Mouse (Mus musculus) liver, embryonic 12.5 days (tissue): ENCODE measurements at regions not wholly inside any gene's neighbourhood (a gene's known extent, or its start where the extent isn't known, plus 50 kb on each side); places are given as distances from the start of the nearest gene placed in this dataset.
A peak's percentile ranks its signal among the peaks of the same experiment; 100 is the strongest.
"Not testable (repeated sequence)": the region's sequence is repeated elsewhere in the genome, so short reads cannot be mapped to it uniquely, and the experiment has no call there.

Source experiments
- ATAC-seq: fragments of 200-750 bp; cut with Nextera tagmentation; 2 replicates; pipeline ENCODE4 v1.8.0; 2017; ENCODE audit warnings: moderate number of reproducible peaks, mild to moderate bottlenecking, moderate library complexity
- H3K27ac ChIP-seq: fragments of 300-500 bp; sonication (generic); 2 replicates; pipeline ENCODE4 v1.5.1; 2016; ENCODE audit warnings: mild to moderate bottlenecking
- H3K27me3 ChIP-seq: fragments of 300-500 bp; sonication (generic); replicated peaks from 2 replicates; pipeline ENCODE4 v1.6.1; 2016; ENCODE audit warnings: mild to moderate bottlenecking, moderate library complexity
- H3K36me3 ChIP-seq: fragments of 300-500 bp; sonication (generic); 2 replicates; pipeline ENCODE4 v1.6.1; 2016; ENCODE audit warnings: mild to moderate bottlenecking, moderate library complexity
- H3K4me1 ChIP-seq: fragments of 300-500 bp; sonication (generic); 2 replicates; pipeline ENCODE4 v1.6.1; 2016
- H3K4me2 ChIP-seq: fragments of 300-500 bp; sonication (generic); 2 replicates; pipeline ENCODE4 v1.6.1; 2016; ENCODE audit warnings: mild to moderate bottlenecking, moderate library complexity
- H3K4me3 ChIP-seq: fragments of 300-500 bp; sonication (generic); 2 replicates; pipeline ENCODE4 v1.5.1; 2016; ENCODE audit warnings: mild to moderate bottlenecking, moderate library complexity
- H3K9ac ChIP-seq: fragments of 300-500 bp; sonication (generic); 2 replicates; pipeline ENCODE4 v1.6.1; 2016; ENCODE audit warnings: mild to moderate bottlenecking, moderate library complexity
- H3K9me3 ChIP-seq: fragments of 300-500 bp; sonication (generic); replicated peaks from 2 replicates; pipeline ENCODE4 v1.6.1; 2016; ENCODE audit warnings: mild to moderate bottlenecking, moderate library complexity
- WGBS: fragments of 180-500 bp; shearing (Covaris S2); methylation state at CpG from one replicate; pipeline ENCODE4 v1.1.7; 2016; ENCODE audit not compliant: insufficient replicate concordance; 5-methylcytosine and 5-hydroxymethylcytosine counted together

DNA sequence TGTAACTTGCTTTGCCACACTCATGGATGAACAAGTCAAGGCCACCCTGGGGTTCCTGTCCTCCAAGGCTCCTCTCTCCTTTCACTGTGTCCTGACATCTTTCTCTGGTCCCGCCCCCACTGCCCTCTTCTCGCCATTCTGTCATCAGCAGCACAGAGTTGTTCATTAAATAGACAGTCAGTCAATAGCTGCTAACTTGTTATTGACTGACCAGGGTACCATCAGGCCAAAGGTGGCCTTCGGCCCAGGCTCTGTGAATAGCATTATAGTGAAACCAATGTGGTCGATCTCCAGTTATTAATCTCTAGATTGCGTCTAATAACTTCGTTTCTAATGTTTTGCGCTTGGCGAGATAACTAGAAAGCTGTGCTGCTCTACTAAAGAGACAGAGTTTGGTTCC, 122.1 kb upstream of the Mrps10 start:
- H3K4me2 ChIP-seq: no peak overlapping the region
- H3K27ac ChIP-seq: no peak overlapping the region
- H3K4me3 ChIP-seq: no peak overlapping the region
- no peaks in the 10 kb centered on the region; the same call in 1 of the 2 replicates for H3K36me3 ChIP-seq
- ATAC-seq: no peak
- H3K27me3 ChIP-seq: no peaks in the 10 kb centered on the region
- WGBS: 73% methylated on average over 8 of the region's 8 CpGs
- no peaks in the 10 kb centered on the region for H3K9me3 ChIP-seq
- no peak overlapping the region for H3K9ac ChIP-seq
- H3K4me1 ChIP-seq: no peaks in the 10 kb centered on the region

DNA sequence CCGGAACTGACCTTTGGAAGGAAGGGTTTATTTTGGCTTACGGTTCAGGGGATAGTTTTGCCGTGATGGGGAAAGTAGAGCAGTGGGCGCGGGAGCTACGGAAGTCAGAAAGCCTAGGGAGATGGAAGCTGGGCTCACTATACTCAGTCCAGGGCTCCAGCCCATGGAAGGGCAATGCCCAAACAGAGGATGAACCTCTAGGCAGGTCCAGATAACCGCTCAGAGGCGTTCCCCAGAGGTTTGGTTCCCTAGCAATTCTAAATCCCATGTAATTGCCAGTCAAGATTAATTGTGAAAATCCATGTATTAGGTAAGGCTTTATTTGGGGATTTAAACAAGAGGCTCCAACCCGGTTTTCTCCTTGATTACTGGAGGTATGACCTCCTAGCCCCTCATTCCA, 123.1 kb upstream of the Mrps10 start:
- H3K4me3 ChIP-seq: no peak overlapping the region
- H3K27me3 ChIP-seq: no peaks in the 10 kb centered on the region
- H3K27ac ChIP-seq: no peak overlapping the region
- H3K4me1 ChIP-seq: no peaks in the 10 kb centered on the region
- H3K36me3 ChIP-seq: no peaks in the 10 kb centered on the region; the same call in 1 of the 2 replicates
- no peak overlapping the region for H3K9ac ChIP-seq
- 75% methylated on average over 9 of the region's 9 CpGs for whole genome bisulfite sequencing
- H3K4me2 ChIP-seq: no peak overlapping the region
- no peak for ATAC-seq
- no peaks in the 10 kb centered on the region for H3K9me3 ChIP-seq

DNA sequence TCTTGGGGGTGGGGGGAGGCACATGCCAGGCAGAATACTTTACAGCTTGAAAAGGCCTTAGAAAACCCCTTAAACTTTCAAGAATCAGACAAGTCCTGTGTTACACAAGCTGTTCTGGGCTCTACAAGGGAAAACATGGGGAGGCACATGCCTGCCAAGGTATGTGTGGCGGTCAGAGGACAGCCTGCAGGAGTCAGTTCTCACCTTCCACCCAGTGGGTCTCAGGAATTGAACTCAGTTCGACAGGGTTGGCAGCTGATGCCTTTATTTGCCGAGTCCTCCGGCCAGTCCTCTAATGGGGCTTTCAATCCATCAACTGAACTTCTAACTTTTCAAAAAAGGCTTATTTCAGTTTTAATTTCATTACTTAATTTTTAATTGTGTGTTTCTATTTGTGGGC, 129.6 kb upstream of the Mrps10 start:
- Histone ChIP-seq H3K27me3 (no peaks in the 10 kb centered on the region), H3K4me3 (no peak overlapping the region), H3K4me2 (no peak overlapping the region), H3K27ac (no peak overlapping the region), H3K36me3 (no peaks in the 10 kb centered on the region; the same call in 1 of the 2 replicates), H3K9ac (no peak overlapping the region), H3K9me3 (no peaks in the 10 kb centered on the region), H3K4me1 (no peaks in the 10 kb centered on the region)
- 67% methylated on average over 4 of the region's 4 CpGs for WGBS
- no peak for ATAC-seq

DNA sequence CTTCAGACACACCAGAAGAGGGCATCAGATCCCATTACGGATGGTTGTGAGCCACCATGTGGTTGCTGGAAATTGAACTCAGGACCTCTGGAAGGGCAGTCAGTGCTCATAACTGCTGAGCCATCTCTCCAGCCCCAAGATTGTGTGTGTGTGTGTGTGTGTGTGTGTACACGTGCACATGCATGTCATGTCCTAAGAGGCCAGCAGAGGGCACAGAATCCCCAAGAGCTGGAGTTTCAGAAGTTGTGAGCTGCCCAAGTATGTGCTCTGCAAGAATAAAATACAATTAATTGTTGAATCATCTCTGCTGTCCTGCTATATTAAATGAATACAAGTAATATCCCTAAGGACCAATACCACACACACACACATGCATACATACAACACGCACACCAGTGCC, 130.8 kb upstream of the Mrps10 start:
- ATAC-seq, H3K4me1 ChIP-seq, H3K4me2 ChIP-seq, H3K27me3 ChIP-seq, H3K36me3 ChIP-seq, H3K4me3 ChIP-seq, H3K9ac ChIP-seq, H3K9me3 ChIP-seq, H3K27ac ChIP-seq: not testable (repeated sequence)
- 88% methylated on average over 3 of the region's 3 CpGs for WGBS

DNA sequence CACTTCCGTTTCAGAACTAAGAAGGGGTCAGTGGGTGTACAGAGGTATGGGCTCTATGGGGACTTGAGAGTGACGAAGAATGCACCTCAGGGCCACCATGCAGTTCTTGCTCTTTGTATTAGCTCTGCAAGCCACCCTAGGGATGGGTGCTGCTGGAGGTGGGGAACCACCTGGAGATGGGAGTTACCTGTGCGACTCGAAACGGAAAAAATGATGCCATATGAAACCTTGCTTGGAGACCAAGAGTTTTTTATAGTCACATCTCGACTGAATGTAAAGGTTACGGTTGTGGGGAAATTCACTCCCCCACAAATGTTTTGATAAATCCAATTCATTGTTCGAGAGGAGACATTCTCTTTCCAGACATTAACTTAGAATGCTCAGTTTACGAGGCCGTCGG, 134.3 kb upstream of the Mrps10 start:
- H3K36me3 ChIP-seq: peaks cover 14% of the 10 kb centered on the region
- no peak overlapping the region for H3K4me2 ChIP-seq
- WGBS: 75% methylated on average over 11 of the region's 11 CpGs
- no peak overlapping the region for H3K4me3 ChIP-seq
- no peaks in the 10 kb centered on the region for H3K9me3 ChIP-seq
- no peaks in the 10 kb centered on the region for H3K27me3 ChIP-seq
- no peaks in the 10 kb centered on the region for H3K4me1 ChIP-seq
- ATAC-seq: no peak
- no peak overlapping the region for H3K9ac ChIP-seq
- H3K27ac ChIP-seq: no peak overlapping the region

DNA sequence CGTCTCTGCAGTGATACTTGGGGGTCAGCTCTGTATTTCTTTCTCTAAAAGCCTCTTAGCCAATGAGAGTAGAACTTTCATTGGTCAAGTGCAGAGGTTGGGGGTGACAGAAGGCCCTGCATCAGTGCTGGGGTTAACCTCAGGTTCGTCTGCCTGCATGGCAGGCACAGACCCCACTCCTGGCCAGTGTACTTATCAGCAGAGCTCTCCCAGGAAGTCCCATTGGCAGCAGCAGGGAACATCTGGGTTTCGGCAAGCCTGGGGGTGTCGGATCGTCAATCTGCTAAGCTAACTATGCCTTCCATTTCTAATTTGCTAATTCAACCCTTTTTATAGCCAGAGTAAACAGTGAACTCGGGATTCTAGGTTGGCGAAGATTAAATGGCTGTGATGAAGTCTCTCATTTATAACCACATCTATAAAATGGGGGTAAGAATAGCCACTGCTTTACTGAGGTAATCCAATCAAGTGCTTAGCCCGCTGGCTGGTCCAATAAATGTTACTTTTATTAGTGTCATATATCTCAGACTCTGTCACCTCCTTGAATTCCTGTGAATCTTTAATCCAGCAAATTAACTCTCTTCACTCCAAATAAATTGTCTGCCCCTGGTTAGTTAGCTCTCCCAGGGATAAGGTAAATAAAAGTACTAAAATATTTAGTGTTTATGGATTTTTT, 135.5 kb upstream of the Mrps10 start:
- no peaks in the 10 kb centered on the region for H3K27me3 ChIP-seq
- ATAC-seq: no peak
- 68% methylated on average over 8 of the region's 8 CpGs for WGBS

DNA sequence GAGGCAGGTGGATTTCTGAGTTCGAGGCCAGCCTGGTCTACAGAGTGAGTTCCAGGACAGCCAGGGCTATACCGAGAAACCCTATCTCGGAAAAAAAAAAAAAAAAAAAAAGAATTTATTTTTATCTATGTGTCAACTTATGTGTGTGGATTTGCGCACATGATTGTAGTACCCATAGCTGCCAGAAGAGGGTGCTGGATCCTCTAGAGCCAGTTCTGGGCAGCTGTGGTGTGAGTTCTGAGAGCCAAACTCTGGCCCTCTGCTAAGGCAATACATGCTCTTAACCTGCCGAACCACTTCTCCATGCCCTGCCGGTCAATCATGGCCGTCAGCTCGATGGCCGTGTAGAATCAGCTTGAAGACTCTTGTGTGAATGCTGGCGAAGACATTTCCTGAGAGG, 138.0 kb upstream of the Mrps10 start:
- Histone ChIP-seq H3K9me3 (no peaks in the 10 kb centered on the region), H3K4me3 (no peak overlapping the region), H3K27me3 (no peaks in the 10 kb centered on the region), H3K36me3 (peaks cover 19% of the 10 kb centered on the region), H3K9ac (no peak overlapping the region), H3K4me1 (peaks cover 6% of the 10 kb centered on the region), H3K4me2 (no peak overlapping the region), H3K27ac (no peak overlapping the region)
- WGBS: 84% methylated on average over 10 of the region's 10 CpGs
- ATAC-seq: no peak

More for the DNA sequence above, 135.5 kb upstream of the Mrps10 start:
- no peak overlapping the region for H3K9ac ChIP-seq
- peaks cover 19% of the 10 kb centered on the region for H3K36me3 ChIP-seq
- no peaks in the 10 kb centered on the region for H3K4me1 ChIP-seq
- no peaks in the 10 kb centered on the region for H3K9me3 ChIP-seq
- no peak overlapping the region for H3K4me3 ChIP-seq
- H3K27ac ChIP-seq: no peak overlapping the region
- H3K4me2 ChIP-seq: no peak overlapping the region

DNA sequence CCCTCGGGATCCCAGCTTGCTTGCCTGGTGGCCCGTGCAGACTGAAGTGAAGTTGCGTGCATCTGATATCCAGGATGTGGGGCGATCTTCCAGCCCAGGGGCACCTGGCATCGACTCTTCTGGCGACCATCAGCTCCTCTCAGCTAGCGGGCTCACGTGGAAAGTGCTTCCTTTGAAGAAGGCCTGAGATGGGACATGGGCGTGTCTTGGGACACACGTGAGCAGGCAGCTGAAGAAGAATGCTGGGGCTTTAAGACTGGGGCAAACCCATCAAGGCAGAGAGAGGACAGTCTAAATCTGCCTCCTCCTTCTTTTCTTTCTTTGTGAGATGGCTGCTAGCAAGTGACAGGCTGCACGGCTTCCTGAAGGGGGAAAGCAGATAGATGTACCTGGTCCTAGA, 142.3 kb upstream of the Mrps10 start:
- H3K27ac ChIP-seq: no peak overlapping the region
- no peak overlapping the region for H3K4me2 ChIP-seq
- no peak for ATAC-seq
- H3K9me3 ChIP-seq: no peaks in the 10 kb centered on the region
- H3K4me3 ChIP-seq: no peak overlapping the region
- peaks cover 10% of the 10 kb centered on the region for H3K4me1 ChIP-seq
- WGBS: 62% methylated on average over 11 of the region's 11 CpGs
- H3K9ac ChIP-seq: no peak overlapping the region
- H3K27me3 ChIP-seq: no peaks in the 10 kb centered on the region
- peaks cover 17% of the 10 kb centered on the region for H3K36me3 ChIP-seq

DNA sequence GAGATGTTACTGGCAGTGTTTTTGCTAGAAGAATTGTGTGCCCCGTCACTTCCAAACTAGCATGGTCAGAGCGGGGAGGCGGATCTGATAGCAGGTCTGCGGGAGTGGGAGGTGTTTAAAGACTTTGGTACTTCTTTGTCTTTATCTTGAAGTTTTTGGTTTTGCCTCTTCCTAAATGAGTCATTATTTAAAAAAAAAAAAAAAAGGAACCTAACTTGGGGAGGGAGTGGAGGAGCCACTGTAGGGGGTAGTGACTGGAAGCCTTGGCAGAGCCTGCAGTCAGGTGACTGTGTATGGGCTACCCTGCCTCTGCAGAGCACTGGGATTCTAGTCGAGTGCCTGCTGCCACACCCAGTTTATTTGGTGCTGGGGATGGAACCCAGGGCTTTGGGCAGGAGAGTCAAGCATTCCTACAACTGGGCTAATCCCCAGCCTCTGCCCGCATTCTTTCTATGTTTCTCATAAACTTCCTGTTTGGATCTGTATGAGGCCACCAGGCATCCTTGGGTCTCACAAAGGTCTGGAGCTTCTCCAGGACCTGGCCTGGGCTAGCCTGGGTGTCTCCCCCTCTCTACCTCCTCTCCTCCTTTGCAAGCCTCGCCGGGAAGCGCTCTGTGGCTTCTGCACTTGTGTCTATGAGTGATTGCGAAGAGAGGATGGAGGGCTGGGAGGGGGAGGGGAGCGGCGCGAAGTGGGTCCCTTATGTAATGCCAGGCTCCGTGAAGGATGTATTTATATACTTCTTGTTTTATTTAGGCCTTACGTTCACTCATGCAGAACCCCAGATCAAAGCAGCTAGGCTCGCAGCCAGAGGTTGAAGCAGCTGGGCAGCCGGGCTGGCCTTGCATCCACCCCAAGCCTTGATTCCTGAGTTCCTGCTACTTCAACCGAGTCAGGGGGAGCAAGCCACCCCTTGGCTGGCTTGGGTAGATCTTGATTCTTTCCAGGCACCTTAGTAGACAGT, 143.1 kb upstream of the Mrps10 start:
- WGBS: 35% methylated on average over 18 of the region's 18 CpGs
- peaks cover 10% of the 10 kb centered on the region for H3K4me1 ChIP-seq
- peak overlapping the region; percentile 11; the same call in 1 of the 2 replicates for H3K4me2 ChIP-seq
- no peaks in the 10 kb centered on the region for H3K27me3 ChIP-seq
- no peak for ATAC-seq
- H3K9me3 ChIP-seq: no peaks in the 10 kb centered on the region
- H3K27ac ChIP-seq: no peak overlapping the region
- H3K9ac ChIP-seq: no peak overlapping the region
- H3K36me3 ChIP-seq: peaks cover 11% of the 10 kb centered on the region
- no peak overlapping the region for H3K4me3 ChIP-seq

DNA sequence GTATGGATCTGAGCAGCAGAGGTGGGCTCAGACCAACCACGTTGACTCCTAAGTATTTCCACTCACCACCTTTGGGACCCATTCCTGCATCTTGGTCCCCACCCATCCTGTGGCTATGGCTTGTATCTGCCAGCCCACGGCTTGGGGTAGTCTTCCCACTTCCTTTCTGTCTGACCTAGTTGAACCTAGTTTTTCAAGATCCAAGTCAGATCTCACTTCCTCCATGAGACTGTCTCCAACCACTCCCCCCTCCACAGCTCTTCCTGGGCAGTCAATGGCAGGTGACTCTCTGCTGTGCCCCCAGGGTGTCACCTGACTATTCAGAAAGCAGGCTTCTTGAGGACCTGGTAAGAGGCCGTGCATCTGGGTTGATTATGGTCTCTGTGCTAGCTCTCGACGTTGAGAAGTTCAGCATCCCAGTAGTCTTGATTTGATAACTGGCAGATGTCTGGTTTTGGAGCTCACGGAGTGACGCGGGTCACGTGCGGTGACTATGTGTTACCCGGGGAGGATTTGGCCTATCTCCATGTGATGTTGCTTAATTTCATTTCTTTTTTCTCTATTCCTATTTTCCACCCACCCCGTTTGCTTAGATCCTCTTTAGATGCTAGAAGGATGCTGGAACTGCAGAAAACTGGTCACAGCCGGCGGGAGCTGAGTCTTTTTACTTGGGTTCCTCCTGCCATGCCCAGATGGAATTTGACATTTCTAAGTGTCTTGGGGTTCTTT, 147.5 kb upstream of the Mrps10 start:
- no peak overlapping the region for H3K27ac ChIP-seq
- WGBS: 76% methylated on average over 14 of the region's 14 CpGs
- peaks cover 9% of the 10 kb centered on the region for H3K4me1 ChIP-seq
- no peak for ATAC-seq
- no peak overlapping the region for H3K4me3 ChIP-seq
- H3K27me3 ChIP-seq: no peaks in the 10 kb centered on the region
- no peaks in the 10 kb centered on the region for H3K9me3 ChIP-seq
- H3K4me2 ChIP-seq: no peak overlapping the region
- no peak overlapping the region for H3K9ac ChIP-seq
- H3K36me3 ChIP-seq: no peaks in the 10 kb centered on the region

DNA sequence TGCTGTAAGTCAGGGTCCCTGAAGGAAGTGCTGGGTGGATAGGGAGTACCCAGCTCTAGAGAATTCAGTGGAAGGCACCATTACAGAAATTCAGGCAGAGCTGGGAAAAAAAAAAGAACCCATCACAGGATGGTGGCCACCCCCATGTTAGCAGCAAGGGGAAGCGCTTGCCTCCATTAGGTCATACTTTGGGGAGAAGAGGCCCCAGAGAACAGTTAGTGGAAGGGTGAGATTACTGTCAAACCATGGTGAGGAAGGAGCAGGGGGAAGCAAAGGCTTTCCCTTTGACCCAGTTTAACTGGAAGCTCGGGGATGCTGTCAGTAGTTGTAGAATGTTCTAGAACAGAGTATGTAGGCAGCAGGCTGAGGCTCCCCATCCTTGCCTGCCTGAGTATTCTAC, 148.8 kb upstream of the Mrps10 start:
- no peaks in the 10 kb centered on the region for H3K9me3 ChIP-seq
- no peak overlapping the region for H3K4me2 ChIP-seq
- H3K27ac ChIP-seq: no peak overlapping the region
- no peak for ATAC-seq
- H3K27me3 ChIP-seq: no peaks in the 10 kb centered on the region
- no peaks in the 10 kb centered on the region for H3K4me1 ChIP-seq
- 58% methylated on average over 2 of the region's 2 CpGs for WGBS
- H3K4me3 ChIP-seq: no peak overlapping the region
- H3K36me3 ChIP-seq: no peaks in the 10 kb centered on the region
- H3K9ac ChIP-seq: no peak overlapping the region

DNA sequence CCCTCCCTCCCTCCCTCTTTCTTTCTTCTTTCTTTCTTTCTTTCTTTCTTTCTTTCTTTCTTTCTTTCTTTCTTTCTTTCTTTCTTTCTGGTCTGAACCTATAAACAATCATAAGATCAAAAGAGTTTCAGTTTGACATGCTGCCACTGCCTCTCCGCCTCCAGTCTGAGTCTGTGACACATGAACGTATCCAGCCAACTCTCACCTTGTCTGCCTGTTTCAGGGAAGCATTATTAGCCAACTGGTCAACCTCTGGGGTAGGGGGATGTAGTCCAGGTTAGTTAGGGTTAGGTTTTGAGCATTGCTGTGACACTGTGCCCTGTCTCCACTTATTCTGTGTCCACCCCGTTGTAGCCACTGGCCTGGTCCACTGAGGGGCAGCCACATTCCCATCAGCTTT, 152.2 kb upstream of the Mrps10 start:
- no peaks in the 10 kb centered on the region for H3K9me3 ChIP-seq
- H3K9ac ChIP-seq: no peak overlapping the region
- H3K27me3 ChIP-seq: no peaks in the 10 kb centered on the region
- ATAC-seq: no peak
- H3K4me3 ChIP-seq: no peak overlapping the region
- 72% methylated on average over 3 of the region's 3 CpGs for WGBS
- H3K4me2 ChIP-seq: no peak overlapping the region
- no peak overlapping the region for H3K27ac ChIP-seq
- H3K36me3 ChIP-seq: no peaks in the 10 kb centered on the region
- 0 out of 2 replicates have a peak, but pooled peaks cover 3% of the 10 kb centered on the region for H3K4me1 ChIP-seq
